Mouse (Mus musculus) layer of hippocampus, adult 11-12 months (tissue): Measurements from ENCODE around the gene Sox15.
"Not testable (repeated sequence)": the region's sequence is repeated elsewhere in the genome, so short reads cannot be mapped to it uniquely, and the experiment has no call there.

ENCODE experiments used
- DNase-seq: peaks from one replicate; pipeline ENCODE4 v3.0.0; 2022; ENCODE audit warnings: low spot score

Sox15 gene

GRCm38 (mm10) chr11:69655264-69656064 lies at the start of gene Sox15:
Sox15 (plus strand) TSS chr11:69655314.
- peak; percentile 82 for DNase-seq

GRCm38 (mm10) chr11:69605726-69606490 lies 49.2 kb upstream of the Sox15 start, which contains the start of gene Atp1b2:
Atp1b2 (minus strand) TSS chr11:69605942.
- peak; percentile 77 for DNase-seq

GRCm38 (mm10) chr11:69606491-69606795 lies 48.7 kb upstream of the Sox15 start:
- no peak for DNase-seq

DNA sequence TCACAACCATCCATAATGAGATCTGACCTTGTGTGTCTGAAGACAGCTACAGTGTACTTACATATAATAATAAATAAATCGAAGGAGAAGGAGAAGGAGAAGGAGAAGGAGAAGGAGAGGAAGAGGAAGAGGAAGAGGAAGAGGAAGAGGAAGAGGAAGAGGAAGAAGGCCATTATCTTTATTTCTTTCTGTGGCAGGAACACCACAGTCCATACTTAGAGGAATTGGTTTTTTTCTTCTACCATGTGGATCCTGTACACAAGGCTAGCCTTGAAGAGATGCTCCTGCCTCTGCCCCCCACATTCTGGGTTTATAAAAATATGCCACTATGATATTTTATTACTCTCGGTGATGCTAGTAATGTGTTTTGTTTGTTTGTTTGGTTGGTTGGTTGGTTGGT lies 48.3 kb upstream of the Sox15 start:
- DNase-seq: no peak

DNA sequence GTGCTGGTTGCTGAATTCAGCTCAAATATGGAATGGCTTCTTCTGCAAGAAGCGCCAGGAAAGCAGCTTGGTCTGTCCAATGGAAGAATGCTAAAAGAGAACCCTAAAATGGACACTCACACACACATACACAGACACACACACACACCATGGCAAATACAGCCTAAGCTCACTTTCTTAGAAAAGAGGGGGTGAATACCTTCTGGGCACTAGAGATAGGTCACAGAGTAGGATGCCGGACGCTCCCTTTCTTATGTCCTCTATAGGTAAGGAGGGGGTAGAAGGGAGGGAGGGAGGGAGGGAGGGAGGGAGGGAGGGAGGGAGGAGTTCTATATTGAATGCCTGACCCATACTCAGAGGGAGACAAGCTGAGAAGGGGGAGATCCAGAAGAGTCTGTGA lies 46.6 kb upstream of the Sox15 start:
- DNase-seq: no peak

- no peak for DNase-seq
Observed at GRCm38 (mm10) chr11:69609416-69609815, 45.7 kb upstream of the Sox15 start.

- DNase-seq: no peak
Observed at GRCm38 (mm10) chr11:69610899-69611298, 44.2 kb upstream of the Sox15 start.

GRCm38 (mm10) chr11:69613553-69614256 lies 41.4 kb upstream of the Sox15 start:
- peak; percentile 89 for DNase-seq

DNA sequence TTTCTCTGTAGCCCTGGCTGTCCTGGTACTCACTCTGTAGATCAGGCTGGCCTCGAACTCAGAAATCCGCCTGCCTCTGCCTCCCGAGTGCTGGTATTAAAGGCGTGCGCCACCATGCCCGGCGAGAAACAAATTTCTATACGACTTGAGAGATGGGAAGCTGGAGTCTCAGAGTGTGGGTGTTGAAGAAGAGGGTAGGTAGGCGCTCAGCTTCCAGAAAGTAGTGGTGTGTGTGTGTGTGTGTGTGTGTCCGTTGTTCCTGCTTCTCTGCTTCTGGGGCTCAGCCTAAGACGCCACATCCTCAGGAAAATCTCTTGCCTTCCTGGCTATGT lies 40.9 kb upstream of the Sox15 start:
- not testable (repeated sequence) for DNase-seq

DNA sequence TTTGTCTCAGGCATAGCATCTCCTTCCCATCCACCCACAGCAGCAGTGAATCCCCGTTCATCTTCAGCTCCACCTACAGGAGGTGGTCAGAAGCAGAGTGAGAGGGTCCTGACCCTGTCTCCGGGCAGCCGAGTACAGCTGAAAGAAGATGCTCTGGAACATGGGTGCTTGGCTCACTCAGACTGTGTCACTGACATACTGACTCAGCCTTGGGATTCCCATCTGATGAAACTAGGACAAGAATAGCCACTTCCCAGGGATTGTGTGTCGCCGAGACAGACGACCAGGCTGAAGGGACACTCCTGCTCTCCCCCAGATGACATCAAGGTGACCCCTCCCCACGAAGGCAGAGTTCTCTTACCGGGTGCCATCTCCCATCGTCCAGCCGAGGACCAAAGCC lies 38.3 kb upstream of the Sox15 start:
- DNase-seq: no peak

GRCm38 (mm10) chr11:69617805-69618204 lies 37.3 kb upstream of the Sox15 start, which contains the start of gene Shbg:
Shbg (minus strand) TSS chr11:69617905.
- DNase-seq: no peak

DNA sequence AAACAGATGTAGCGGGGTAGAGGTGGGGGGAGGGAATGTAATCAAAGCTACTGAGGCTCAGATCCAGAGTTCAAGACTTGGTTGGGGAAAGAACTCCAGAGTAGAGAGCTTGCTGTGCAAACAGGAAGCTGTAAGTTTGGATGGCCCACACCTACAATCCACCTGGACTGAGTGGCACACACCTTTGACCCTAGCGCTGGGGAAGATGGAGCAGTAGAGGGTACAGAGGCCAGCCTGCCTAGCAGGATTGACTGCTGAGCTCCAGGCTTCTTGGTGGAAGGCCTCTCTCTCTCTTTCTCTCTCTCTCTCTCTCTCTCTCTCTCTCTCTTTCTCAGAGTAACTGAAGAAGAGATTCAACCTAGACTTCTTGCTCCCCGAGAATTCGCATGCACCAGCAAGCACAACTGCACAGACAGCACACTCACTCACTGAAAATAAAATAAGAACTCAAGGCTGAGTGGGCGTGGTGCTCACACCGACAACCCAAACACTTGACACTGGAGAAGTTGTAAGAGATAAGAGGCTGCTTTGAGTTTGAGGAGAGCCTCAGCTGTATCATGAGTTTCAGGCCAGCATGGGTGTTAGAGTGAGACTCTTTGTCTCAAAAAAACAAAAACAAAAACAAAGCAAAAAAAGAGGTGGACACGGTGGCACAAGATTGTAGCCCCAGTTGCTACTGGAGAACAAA lies 34.6 kb upstream of the Sox15 start:
- no peak for DNase-seq

DNA sequence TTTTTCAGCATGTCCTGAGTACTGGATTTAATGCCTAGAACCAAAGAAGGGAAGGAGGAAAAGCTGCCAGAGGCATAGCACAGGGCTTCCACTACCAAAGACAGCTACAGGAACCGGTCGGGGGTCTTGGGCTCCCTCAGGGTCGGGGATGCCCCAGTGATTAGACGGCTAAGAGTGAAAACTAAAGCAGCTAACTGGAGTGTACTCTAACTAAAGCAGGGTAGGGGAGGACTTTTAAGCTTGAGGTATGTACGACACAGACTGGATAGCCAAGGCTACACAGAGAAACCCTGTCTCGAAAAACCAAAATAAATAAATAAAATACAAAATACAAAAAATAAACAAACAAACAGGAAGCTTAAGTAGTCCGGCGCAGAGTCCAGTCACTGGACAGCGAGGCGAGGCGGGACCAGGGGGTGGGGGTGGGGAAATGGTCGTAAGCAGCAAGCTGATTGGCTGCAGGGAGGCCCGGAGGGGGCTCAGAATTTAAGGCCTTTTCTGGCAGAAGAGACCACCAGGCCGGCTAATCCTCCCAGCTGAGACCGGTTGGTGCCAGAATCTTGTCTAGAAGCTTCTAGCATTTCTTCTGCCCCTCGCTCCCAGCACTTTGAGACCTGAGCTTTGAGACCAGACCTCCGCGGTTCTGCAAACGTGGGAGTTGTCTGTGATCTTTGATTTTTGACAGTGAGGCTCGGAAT lies 33.4 kb upstream of the Sox15 start, which contains the start of gene Sat2:
TSS of gene Sat2 (plus strand) at position 454 of the 698 bp plus-strand sequence.
- DNase-seq: peak; percentile 55

DNA sequence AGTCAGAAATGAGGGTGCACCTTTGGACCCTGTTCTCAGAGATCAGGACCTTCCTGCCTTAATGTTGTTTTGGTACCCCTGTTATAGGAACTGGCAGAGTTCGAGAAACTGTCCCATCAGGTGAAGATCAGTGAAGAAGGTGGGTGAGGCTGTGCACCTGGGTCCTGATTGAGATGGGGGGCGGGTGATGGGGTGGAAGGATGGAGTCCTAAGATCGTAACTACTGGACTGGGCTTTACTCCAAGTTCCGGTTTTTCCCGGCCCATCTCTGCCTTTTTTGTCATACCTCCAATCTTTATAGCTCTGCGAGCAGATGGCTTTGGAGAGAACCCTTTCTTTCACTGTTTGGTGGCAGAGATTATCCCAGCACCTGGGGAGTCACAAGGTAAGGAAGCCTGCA lies 32.7 kb upstream of the Sox15 start:
- DNase-seq: no peak

GRCm38 (mm10) chr11:69623006-69623405 lies 32.1 kb upstream of the Sox15 start:
- no peak for DNase-seq

DNA sequence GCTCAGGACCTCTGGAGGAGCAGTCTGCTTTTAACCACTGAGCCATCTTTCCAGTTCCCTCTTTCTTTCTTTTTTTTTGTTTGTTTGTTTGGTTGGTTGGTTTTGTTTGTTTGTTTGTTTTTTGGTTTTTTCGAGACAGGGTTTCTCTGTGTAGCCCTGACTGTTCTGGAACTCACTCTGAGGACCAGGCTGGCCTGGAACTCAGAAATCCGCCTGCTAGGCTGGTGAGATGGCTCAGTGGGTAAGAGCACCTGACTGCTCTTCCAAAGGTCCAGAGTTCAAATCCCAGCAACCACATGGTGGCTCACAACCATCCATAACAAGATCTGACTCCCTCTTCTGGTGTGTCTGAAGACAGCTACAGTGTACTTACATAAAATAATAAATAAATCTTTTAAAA lies 30.8 kb upstream of the Sox15 start:
- DNase-seq: not testable (repeated sequence)

- DNase-seq: peak; percentile 82
Observed at GRCm38 (mm10) chr11:69628286-69628685, 26.8 kb upstream of the Sox15 start.

GRCm38 (mm10) chr11:69629802-69630201 lies 25.3 kb upstream of the Sox15 start:
- no peak for DNase-seq

DNA sequence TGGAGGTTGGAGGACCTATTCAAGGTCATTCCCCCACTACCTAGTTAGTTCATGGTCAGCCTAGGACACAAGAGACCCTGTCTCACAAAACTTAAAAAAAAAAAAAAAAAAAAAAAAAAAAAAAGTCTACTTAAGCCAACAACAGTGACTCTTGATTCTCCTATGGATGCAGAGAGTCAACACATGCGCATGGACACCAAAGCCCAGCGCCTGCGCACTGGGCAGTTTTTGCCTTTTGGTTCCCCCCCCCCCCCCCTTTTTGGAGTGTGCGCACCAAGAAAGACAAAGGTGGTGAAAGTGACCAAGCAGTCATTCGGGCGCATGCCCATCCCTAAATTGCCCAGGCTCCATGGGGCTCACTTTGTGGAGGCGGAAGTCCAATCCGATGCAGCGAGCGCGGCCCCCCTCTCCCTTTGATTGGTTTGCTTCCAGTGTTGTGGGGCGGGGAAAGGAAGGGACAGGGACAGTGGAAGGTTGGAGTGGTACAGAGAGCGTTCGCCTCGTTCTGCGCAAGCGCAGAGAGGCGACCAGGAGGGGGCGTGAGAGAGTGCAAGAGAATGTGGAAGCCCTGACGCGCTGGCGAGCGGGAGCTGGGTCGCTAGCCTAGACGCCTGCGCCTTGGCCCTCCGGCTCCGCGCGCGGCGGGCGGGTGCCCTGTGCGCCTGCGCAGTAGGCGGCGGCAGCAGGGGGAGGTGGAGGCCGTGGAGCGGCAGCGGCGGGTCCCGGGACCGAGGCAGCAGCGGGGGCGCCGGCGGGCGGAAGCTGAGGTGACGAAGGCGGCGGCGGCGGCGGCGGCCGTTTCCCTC lies 22.6 kb upstream of the Sox15 start, which contains the start of gene Fxr2:
TSS of gene Fxr2 (plus strand) at position 707 of the 806 bp plus-strand sequence.
- DNase-seq: peak; percentile 100

DNA sequence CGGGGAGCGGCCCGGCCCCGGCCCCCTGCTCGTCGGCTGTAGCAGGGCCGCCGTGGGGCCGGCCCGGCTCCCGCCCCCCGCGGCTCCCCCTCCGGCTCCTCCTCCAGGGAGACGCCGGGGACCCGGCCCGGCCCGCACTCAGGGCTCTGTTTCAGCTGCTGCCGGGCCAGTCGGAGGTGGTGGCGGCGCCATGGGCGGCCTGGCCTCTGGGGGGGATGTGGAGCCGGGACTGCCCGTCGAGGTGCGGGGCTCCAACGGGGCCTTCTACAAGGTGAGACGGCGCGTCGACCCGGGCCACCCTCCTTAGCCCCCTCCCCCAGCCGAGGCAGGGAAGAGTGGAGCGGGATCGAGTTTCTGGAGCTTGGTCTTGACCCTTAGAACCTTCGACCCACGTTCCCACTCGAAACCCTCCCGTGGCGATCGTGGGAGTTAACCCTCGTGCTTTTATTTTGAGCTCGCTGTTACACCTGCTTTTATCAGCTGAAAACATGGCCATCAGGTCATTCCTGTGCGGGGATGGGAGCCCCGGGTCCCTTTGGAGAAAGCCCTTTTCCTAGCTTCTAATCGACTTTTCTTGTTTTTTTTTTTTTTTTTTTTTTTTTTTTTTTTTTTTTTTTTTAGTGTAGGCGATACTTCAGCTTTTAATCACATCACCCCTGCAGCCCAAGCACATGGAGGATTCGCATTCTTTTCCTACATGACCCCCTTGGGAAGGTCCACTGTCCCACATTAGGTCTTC lies 21.8 kb upstream of the Sox15 start:
- DNase-seq: peak; percentile 46
